9 mouse cellular contexts compared by ENCODE assay signal in genomic region chr12:84347192-84347591, GRCm38 (mm10). TPM values are rescaled to one million over a fixed set of nuclear protein-coding genes. Genes with fewer than 3 reads are reported as not detected.
DNase-seq lines count a peak whose midpoint lies in the region; ATAC-seq and TF ChIP-seq lines count a peak whose summit lies in the region.
"Had no signal": no experiment of that assay in that cellular context is flagged by ENCODE, and none has a peak within 500 bp of the region (broad histone marks: within the 10 kb centered on the region; RNA-seq: fewer than 3 reads in every experiment).

No protein-coding gene starts in this region.

- peak; percentile 45 for DNase-seq in hindbrain, embryonic 11.5 days (ENCODE audit: low spot score)
- DNase-seq in ES-CJ7 (ENCODE audit: low read depth, low spot score): peak; percentile 48
- DNase-seq in kidney, postnatal 25 days: peak; percentile 54 to 67
- DNase-seq in right cerebral cortex, postnatal 25 days: no peak

- H3K4me3 ChIP-seq in hindbrain, embryonic 11.5 days (ENCODE audit: low read depth, low read length): no peak overlapping the region
- H3K4me3 ChIP-seq in hindbrain, embryonic 16.5 days (ENCODE audit: low read length): no peak overlapping the region
- H3K4me3 ChIP-seq in cortical plate, adult 2 months (ENCODE audit: insufficient read depth, low read length): no peak overlapping the region
- H3K4me3 ChIP-seq in small intestine, adult 2 months (ENCODE audit: low read depth, low read length): no peak overlapping the region
- H3K4me3 ChIP-seq in forebrain, embryonic 13.5 days: no peak overlapping the region
- H3K4me3 ChIP-seq: liver, embryonic 15.5 days had no signal

- no peak overlapping the region for H3K9ac ChIP-seq in hindbrain, embryonic 11.5 days (ENCODE audit: low read depth, low read length)
- no peak overlapping the region for H3K9ac ChIP-seq in hindbrain, embryonic 16.5 days (ENCODE audit: low read depth, low read length)
- H3K9ac ChIP-seq in forebrain, embryonic 13.5 days: no peak overlapping the region
- H3K9ac ChIP-seq: liver, embryonic 15.5 days had no signal

- H3K27ac ChIP-seq in hindbrain, embryonic 11.5 days (ENCODE audit: low read depth, low read length): no peak overlapping the region
- H3K27ac ChIP-seq in hindbrain, embryonic 16.5 days (ENCODE audit: low read depth, low read length): no peak overlapping the region
- no peak overlapping the region for H3K27ac ChIP-seq in cortical plate, adult 2 months (ENCODE audit: insufficient read depth, low read length)
- H3K27ac ChIP-seq in small intestine, adult 2 months (ENCODE audit: insufficient read depth, low read depth, low read length): no peak overlapping the region
- H3K27ac ChIP-seq in forebrain, embryonic 13.5 days: no peak overlapping the region
- H3K27ac ChIP-seq: liver, embryonic 15.5 days had no signal

- H3K4me1 ChIP-seq in hindbrain, embryonic 11.5 days (replicated peaks; ENCODE audit: control insufficient read depth, insufficient read depth, low read length): no peaks in the 10 kb centered on the region
- no peaks in the 10 kb centered on the region for H3K4me1 ChIP-seq in hindbrain, embryonic 16.5 days (ENCODE audit: control insufficient read depth, insufficient read depth, low read depth, low read length)
- no peaks in the 10 kb centered on the region for H3K4me1 ChIP-seq in cortical plate, adult 2 months (ENCODE audit: control insufficient read depth, insufficient read depth, low read length)
- H3K4me1 ChIP-seq in small intestine, adult 2 months (ENCODE audit: control insufficient read depth, insufficient read depth, insufficient read length, low read length): peaks cover 2% of the 10 kb centered on the region; the same call in 1 of the 2 replicates
- H3K4me1 ChIP-seq in forebrain, embryonic 13.5 days: no peaks in the 10 kb centered on the region
- H3K4me1 ChIP-seq: liver, embryonic 15.5 days had no signal

- TF ChIP-seq POLR2A in cortical plate, adult 2 months (IDR thresholded peaks at IDR 0.05; ENCODE audit: extremely low read depth, insufficient read depth, low read length): no peak
- no peak for TF ChIP-seq POLR2A in small intestine, adult 2 months (IDR thresholded peaks at IDR 0.05; ENCODE audit: low read depth, low read length)

- TF ChIP-seq CTCF in cortical plate, adult 2 months (IDR thresholded peaks at IDR 0.05; ENCODE audit: extremely low read depth, insufficient read depth, low read length): peak; percentile 33; the same call in 1 of the 2 replicates
- TF ChIP-seq CTCF in small intestine, adult 2 months (IDR thresholded peaks at IDR 0.05; ENCODE audit: extremely low read depth, insufficient read length, insufficient replicate concordance, low read depth, low read length): peak; percentile 52; the same call in 1 of the 2 replicates

- H3K27me3 ChIP-seq in hindbrain, embryonic 11.5 days (ENCODE audit: control insufficient read depth, insufficient read depth, low read length): no peaks in the 10 kb centered on the region
- no peaks in the 10 kb centered on the region for H3K27me3 ChIP-seq in hindbrain, embryonic 16.5 days (replicated peaks; ENCODE audit: control insufficient read depth, insufficient read depth, low read length)
- no peaks in the 10 kb centered on the region for H3K27me3 ChIP-seq in small intestine, adult 2 months (ENCODE audit: control insufficient read depth, insufficient read depth, low read length)
- H3K27me3 ChIP-seq in forebrain, embryonic 13.5 days: no peaks in the 10 kb centered on the region
- H3K27me3 ChIP-seq: liver, embryonic 15.5 days had no signal

- H3K4me2 ChIP-seq in hindbrain, embryonic 11.5 days (replicated peaks; ENCODE audit: low read depth, low read length): no peak overlapping the region
- no peak overlapping the region for H3K4me2 ChIP-seq in hindbrain, embryonic 16.5 days (ENCODE audit: low read length)
- H3K4me2 ChIP-seq in forebrain, embryonic 13.5 days: no peak overlapping the region
- H3K4me2 ChIP-seq: liver, embryonic 15.5 days had no signal

- WGBS in hindbrain, embryonic 11.5 days: 41% methylated on average over 2 of the region's 2 CpGs
- WGBS in hindbrain, embryonic 16.5 days: 56% methylated on average over 2 of the region's 2 CpGs
- 49% methylated on average over 2 of the region's 2 CpGs for WGBS in small intestine, adult 2 months
- WGBS in forebrain, embryonic 13.5 days: 56% methylated on average over 2 of the region's 2 CpGs

- ATAC-seq in hindbrain, embryonic 11.5 days (ENCODE audit: low FRiP score): no peak
- no peak for ATAC-seq in hindbrain, embryonic 16.5 days
- no peak for ATAC-seq in forebrain, embryonic 13.5 days

- H3K9me3 ChIP-seq in hindbrain, embryonic 11.5 days (ENCODE audit: control insufficient read depth, low read length): no peaks in the 10 kb centered on the region
- H3K9me3 ChIP-seq in hindbrain, embryonic 16.5 days (ENCODE audit: control insufficient read depth, low read length): no peaks in the 10 kb centered on the region
- no peaks in the 10 kb centered on the region for H3K9me3 ChIP-seq in forebrain, embryonic 13.5 days (replicated peaks)
- H3K9me3 ChIP-seq: liver, embryonic 15.5 days had no signal

- peaks cover 2% of the 10 kb centered on the region; the same call in 1 of the 2 replicates for H3K36me3 ChIP-seq in hindbrain, embryonic 11.5 days (ENCODE audit: control insufficient read depth, insufficient read depth, low read length)
- peaks cover 24% of the 10 kb centered on the region for H3K36me3 ChIP-seq in hindbrain, embryonic 16.5 days (ENCODE audit: control insufficient read depth, insufficient read depth, low read length)
- H3K36me3 ChIP-seq in small intestine, adult 2 months (ENCODE audit: control insufficient read depth, insufficient read depth, low read length): peaks cover 23% of the 10 kb centered on the region
- H3K36me3 ChIP-seq in forebrain, embryonic 13.5 days (ENCODE audit: poor library complexity, severe bottlenecking): peaks cover 81% of the 10 kb centered on the region

RNA-seq across cellular contexts. Expression of gene Coq6, which starts 14.3 kb away (rescaled TPM):
- 39.0 and 42.2 TPM in 2 replicates for polyA plus RNA-seq in hindbrain, embryonic 11.5 days (2014; fragmentation: Nextera tagmentation; extraction: Ambion mirVana)
- 45.4 and 48.2 TPM in 2 replicates for polyA plus RNA-seq in hindbrain, embryonic 16.5 days (2015; fragmentation: Nextera tagmentation; extraction: Ambion mirVana)
- 31.7 and 33.2 TPM in 2 replicates for polyA plus RNA-seq in cortical plate, adult 2 months (2012; rRNA removed)
- polyA plus RNA-seq in small intestine, adult 2 months (2012; rRNA removed): 26.3 and 29.9 TPM in 2 replicates
- polyA plus RNA-seq in forebrain, embryonic 13.5 days (2015; fragmentation: Nextera tagmentation; extraction: Ambion mirVana): 45.8 and 47.2 TPM in 2 replicates

RNA-seq across cellular contexts. Expression of gene Fam161b, which starts 14.4 kb away (rescaled TPM):
- polyA plus RNA-seq in hindbrain, embryonic 11.5 days (2014; fragmentation: Nextera tagmentation; extraction: Ambion mirVana): 8.7 and 11.2 TPM in 2 replicates
- polyA plus RNA-seq in hindbrain, embryonic 16.5 days (2015; fragmentation: Nextera tagmentation; extraction: Ambion mirVana): 17.5 and 19.2 TPM in 2 replicates
- 14.6 and 15.6 TPM in 2 replicates for polyA plus RNA-seq in cortical plate, adult 2 months (2012; rRNA removed)
- polyA plus RNA-seq in small intestine, adult 2 months (2012; rRNA removed): 0.14 and 0.34 TPM in 2 replicates
- 12.3 and 12.7 TPM in 2 replicates for polyA plus RNA-seq in forebrain, embryonic 13.5 days (2015; fragmentation: Nextera tagmentation; extraction: Ambion mirVana)

RNA-seq across cellular contexts. Expression of gene Zfp410, which starts 30.5 kb away (rescaled TPM):
- 126 TPM in 2 replicates for polyA plus RNA-seq in hindbrain, embryonic 11.5 days (2014; fragmentation: Nextera tagmentation; extraction: Ambion mirVana)
- 61.2 and 64.3 TPM in 2 replicates for polyA plus RNA-seq in hindbrain, embryonic 16.5 days (2015; fragmentation: Nextera tagmentation; extraction: Ambion mirVana)
- polyA plus RNA-seq in cortical plate, adult 2 months (2012; rRNA removed): 36.0 and 36.4 TPM in 2 replicates
- 17.4 and 20.5 TPM in 2 replicates for polyA plus RNA-seq in small intestine, adult 2 months (2012; rRNA removed)
- 109 and 120 TPM in 2 replicates for polyA plus RNA-seq in forebrain, embryonic 13.5 days (2015; fragmentation: Nextera tagmentation; extraction: Ambion mirVana)
